Mouse (Mus musculus): ENCODE measurements around the gene Ush2a. TPM values are rescaled to one million over a fixed set of nuclear protein-coding genes. Genes with fewer than 3 reads are reported as not detected.

Ush2a gene
- polyA plus RNA-seq, 1 experiment = not detected

GRCm38 (mm10) chr1:188267127-188267722 is 5.4 kb downstream of the Ush2a start:
- WGBS = 46% methylated on average over 11 of the region's 11 CpGs
- Histone ChIP-seq H3K4me3 (replicated peaks; ENCODE audit: extremely low read depth, low read depth, low read length) (no peak overlapping the region), H3K4me1 (ENCODE audit: control insufficient read depth, insufficient read depth, low read length) (no peaks in the 10 kb centered on the region)
- TF ChIP-seq CTCF (IDR thresholded peaks at IDR 0.05; ENCODE audit: insufficient read depth, low read length) (no peak), POLR2A (IDR thresholded peaks at IDR 0.05; ENCODE audit: borderline replicate concordance, extremely low read depth, low read depth, low read length) (no peak)
- no peak for DNase-seq

DNA sequence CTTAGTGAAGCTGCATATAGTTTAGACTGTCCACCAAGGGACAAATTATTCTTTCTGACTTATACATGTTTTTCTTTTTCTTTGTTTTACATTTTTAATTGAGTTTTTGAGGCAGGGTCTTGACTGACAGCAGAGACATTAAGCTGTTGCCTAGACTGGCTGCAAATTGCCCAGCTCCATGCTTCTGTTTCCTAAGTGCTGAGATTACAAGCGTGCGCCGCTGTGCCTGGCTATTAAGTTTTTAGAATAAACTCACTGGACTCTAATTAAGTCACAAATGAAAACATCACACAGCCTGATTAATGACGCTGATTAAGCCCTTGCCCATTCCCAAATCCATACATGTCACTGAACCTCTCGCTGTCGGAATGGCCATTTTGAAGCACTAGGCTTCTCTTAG is 7.2 kb downstream of the Ush2a start:
- no peak for DNase-seq
- Histone ChIP-seq H3K4me3 (replicated peaks; ENCODE audit: extremely low read depth, low read depth, low read length) (no peak overlapping the region), H3K4me1 (ENCODE audit: control insufficient read depth, insufficient read depth, low read length) (no peaks in the 10 kb centered on the region)
- WGBS = 94% methylated on average over 6 of the region's 6 CpGs
- TF ChIP-seq POLR2A (IDR thresholded peaks at IDR 0.05; ENCODE audit: borderline replicate concordance, extremely low read depth, low read depth, low read length) = no peak
- no peak for TF ChIP-seq CTCF (IDR thresholded peaks at IDR 0.05; ENCODE audit: insufficient read depth, low read length)

DNA sequence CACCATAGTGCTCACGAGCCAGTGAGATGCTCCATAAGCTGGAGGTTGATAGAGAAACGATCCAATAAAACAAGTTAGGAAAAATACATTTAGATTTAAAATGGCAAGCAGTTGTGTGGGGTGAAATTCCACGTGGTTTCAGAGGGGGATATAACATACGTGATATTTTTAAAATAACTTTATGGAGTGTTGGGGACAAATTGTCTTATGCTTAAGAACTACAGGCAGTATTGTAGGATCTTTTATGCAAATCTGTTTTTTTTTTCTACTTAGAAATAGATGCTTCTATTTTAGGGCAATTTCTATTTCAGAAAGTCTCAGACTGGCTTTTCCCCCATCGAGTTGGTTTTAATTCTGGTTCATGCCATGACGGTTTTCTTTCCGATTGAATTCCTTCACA is 51.5 kb downstream of the Ush2a start:
- H3K4me1 ChIP-seq (ENCODE audit: control insufficient read depth, insufficient read depth, low read length) = no peaks in the 10 kb centered on the region
- 78% methylated on average over 7 of the region's 7 CpGs for WGBS

DNA sequence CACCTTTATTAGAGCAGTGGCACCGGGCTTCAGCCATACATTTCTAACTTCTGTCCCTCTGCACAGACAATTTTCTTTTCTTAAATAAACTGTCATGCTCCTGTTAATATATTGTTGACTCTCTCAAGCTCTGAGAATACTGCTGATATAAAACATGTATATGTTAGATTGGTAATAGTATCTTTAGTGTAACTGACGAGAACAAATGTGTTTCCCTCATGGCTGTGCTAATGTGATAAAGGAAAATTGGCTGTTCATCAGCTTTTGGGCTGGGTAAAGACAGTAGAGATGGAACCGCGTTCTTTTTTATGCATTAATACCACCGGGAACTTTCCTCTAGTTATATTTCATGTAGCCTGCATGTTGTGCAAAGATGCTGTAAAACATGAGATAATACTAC is 54.8 kb downstream of the Ush2a start:
- no peak for DNase-seq
- no peak for TF ChIP-seq POLR2A (IDR thresholded peaks at IDR 0.05; ENCODE audit: borderline replicate concordance, extremely low read depth, low read depth, low read length)
- TF ChIP-seq CTCF (IDR thresholded peaks at IDR 0.05; ENCODE audit: insufficient read depth, low read length) = no peak
- no peaks in the 10 kb centered on the region for H3K4me1 ChIP-seq (ENCODE audit: control insufficient read depth, insufficient read depth, low read length)
- 83% methylated on average over 5 of the region's 5 CpGs for WGBS
- H3K4me3 ChIP-seq (replicated peaks; ENCODE audit: extremely low read depth, low read depth, low read length) = no peak overlapping the region

More for the DNA sequence above, 51.5 kb downstream of the Ush2a start:
- TF ChIP-seq CTCF (IDR thresholded peaks at IDR 0.05; ENCODE audit: insufficient read depth, low read length) (no peak), POLR2A (IDR thresholded peaks at IDR 0.05; ENCODE audit: borderline replicate concordance, extremely low read depth, low read depth, low read length) (no peak)
- DNase-seq = no peak
- H3K4me3 ChIP-seq (replicated peaks; ENCODE audit: extremely low read depth, low read depth, low read length) = no peak overlapping the region

DNA sequence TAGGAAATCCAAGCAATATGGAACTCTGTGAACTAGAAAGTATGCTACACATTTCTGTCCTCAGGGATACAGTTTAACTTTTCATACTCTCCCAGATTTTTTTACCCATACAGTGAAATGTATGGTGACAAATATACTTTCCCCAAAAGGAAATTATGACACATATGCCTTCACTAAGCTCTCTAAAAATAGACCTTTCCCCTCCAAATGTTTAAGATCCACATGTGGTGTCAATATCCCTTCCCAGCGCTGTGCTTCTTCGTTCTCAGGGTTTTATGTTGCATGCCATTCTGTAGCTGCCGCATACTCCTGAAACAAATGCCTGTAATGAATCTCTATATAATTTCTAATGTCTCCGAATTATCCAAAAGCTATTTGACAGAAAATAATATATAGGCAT is 58.4 kb downstream of the Ush2a start:
- Histone ChIP-seq H3K4me3 (replicated peaks; ENCODE audit: extremely low read depth, low read depth, low read length) (no peak overlapping the region), H3K4me1 (ENCODE audit: control insufficient read depth, insufficient read depth, low read length) (no peaks in the 10 kb centered on the region)
- WGBS = 70% methylated on average over 4 of the region's 4 CpGs
- DNase-seq = no peak
- TF ChIP-seq CTCF (IDR thresholded peaks at IDR 0.05; ENCODE audit: insufficient read depth, low read length) (no peak), POLR2A (IDR thresholded peaks at IDR 0.05; ENCODE audit: borderline replicate concordance, extremely low read depth, low read depth, low read length) (no peak)

- no peaks in the 10 kb centered on the region for H3K4me1 ChIP-seq (ENCODE audit: control insufficient read depth, insufficient read depth, low read length)
- 85% methylated on average over 7 of the region's 7 CpGs for WGBS
- H3K4me3 ChIP-seq (replicated peaks; ENCODE audit: extremely low read depth, low read depth, low read length) = no peak overlapping the region
- no peak for TF ChIP-seq CTCF (IDR thresholded peaks at IDR 0.05; ENCODE audit: insufficient read depth, low read length)
- TF ChIP-seq POLR2A (IDR thresholded peaks at IDR 0.05; ENCODE audit: borderline replicate concordance, extremely low read depth, low read depth, low read length) = no peak
- no peak for DNase-seq
Observed at GRCm38 (mm10) chr1:188321534-188321933, 59.7 kb downstream of the Ush2a start.

DNA sequence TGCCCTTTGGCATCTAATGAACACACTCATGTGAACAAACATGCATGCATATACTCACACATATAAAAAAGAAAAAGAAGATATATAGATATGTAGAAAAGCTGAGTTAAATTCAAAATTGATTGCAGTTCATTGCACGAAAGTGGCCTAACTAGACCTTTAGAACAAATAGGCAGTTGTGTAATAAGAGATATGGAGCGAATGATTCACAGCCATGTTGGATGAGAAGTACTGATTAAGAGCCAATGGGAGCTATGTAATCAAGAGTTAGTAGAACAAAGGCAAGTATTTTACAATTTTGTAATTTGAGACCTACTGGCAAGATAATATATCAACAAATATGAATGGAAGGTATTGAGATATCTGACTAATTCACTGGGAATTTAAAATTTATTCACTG is 68.6 kb downstream of the Ush2a start:
- H3K4me1 ChIP-seq (ENCODE audit: control insufficient read depth, insufficient read depth, low read length) = no peaks in the 10 kb centered on the region
- DNase-seq = no peak
- 61% methylated on average over 2 of the region's 2 CpGs for WGBS
- no peak for TF ChIP-seq CTCF (IDR thresholded peaks at IDR 0.05; ENCODE audit: insufficient read depth, low read length)
- TF ChIP-seq POLR2A (IDR thresholded peaks at IDR 0.05; ENCODE audit: borderline replicate concordance, extremely low read depth, low read depth, low read length) = no peak
- no peak overlapping the region for H3K4me3 ChIP-seq (replicated peaks; ENCODE audit: extremely low read depth, low read depth, low read length)

GRCm38 (mm10) chr1:188333936-188334335 is 72.1 kb downstream of the Ush2a start:
- H3K4me3 ChIP-seq (replicated peaks; ENCODE audit: extremely low read depth, low read depth, low read length) = no peak overlapping the region
- DNase-seq = no peak
- no peak for TF ChIP-seq POLR2A (IDR thresholded peaks at IDR 0.05; ENCODE audit: borderline replicate concordance, extremely low read depth, low read depth, low read length)
- TF ChIP-seq CTCF (IDR thresholded peaks at IDR 0.05; ENCODE audit: insufficient read depth, low read length) = no peak
- WGBS = 70% methylated on average over 2 of the region's 2 CpGs
- H3K4me1 ChIP-seq (ENCODE audit: control insufficient read depth, insufficient read depth, low read length) = no peaks in the 10 kb centered on the region

DNA sequence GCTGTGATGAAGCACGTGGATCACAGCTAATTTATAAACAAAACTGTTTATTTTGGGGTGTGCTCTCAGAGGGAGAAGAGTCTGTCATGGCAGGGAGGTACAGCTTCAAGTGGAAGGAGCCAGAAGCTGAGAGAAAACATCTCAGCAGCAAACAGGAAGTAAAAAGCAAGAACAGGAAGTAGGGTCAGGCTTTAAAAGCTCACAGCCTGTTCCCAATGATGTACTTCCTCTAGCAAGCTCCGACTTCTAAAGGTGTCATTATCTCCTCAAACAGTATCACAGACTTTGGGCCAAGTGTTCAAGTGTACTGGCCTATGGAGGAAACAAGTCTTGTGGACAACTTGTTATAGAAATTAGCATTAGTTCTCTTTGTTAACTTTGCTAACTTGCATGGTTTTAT is 85.9 kb downstream of the Ush2a start:
- no peak for DNase-seq
- TF ChIP-seq CTCF (IDR thresholded peaks at IDR 0.05; ENCODE audit: insufficient read depth, low read length) (no peak), POLR2A (IDR thresholded peaks at IDR 0.05; ENCODE audit: borderline replicate concordance, extremely low read depth, low read depth, low read length) (no peak)
- no peak overlapping the region for H3K4me3 ChIP-seq (replicated peaks; ENCODE audit: extremely low read depth, low read depth, low read length)
- no peaks in the 10 kb centered on the region for H3K4me1 ChIP-seq (ENCODE audit: control insufficient read depth, insufficient read depth, low read length)
- WGBS = 35% methylated on average over 2 of the region's 2 CpGs

GRCm38 (mm10) chr1:188354726-188355125 is 92.9 kb downstream of the Ush2a start:
- no peak for DNase-seq
- H3K4me1 ChIP-seq (ENCODE audit: control insufficient read depth, insufficient read depth, low read length) = no peaks in the 10 kb centered on the region
- TF ChIP-seq CTCF (IDR thresholded peaks at IDR 0.05; ENCODE audit: insufficient read depth, low read length) = no peak
- no peak for TF ChIP-seq POLR2A (IDR thresholded peaks at IDR 0.05; ENCODE audit: borderline replicate concordance, extremely low read depth, low read depth, low read length)
- 51% methylated on average over 2 of the region's 2 CpGs for WGBS
- no peak overlapping the region for H3K4me3 ChIP-seq (replicated peaks; ENCODE audit: extremely low read depth, low read depth, low read length)

All from lung, adult 2 months (tissue).